Comparison of ENCODE assay signal across 8 mouse cellular contexts in the genomic region with DNA sequence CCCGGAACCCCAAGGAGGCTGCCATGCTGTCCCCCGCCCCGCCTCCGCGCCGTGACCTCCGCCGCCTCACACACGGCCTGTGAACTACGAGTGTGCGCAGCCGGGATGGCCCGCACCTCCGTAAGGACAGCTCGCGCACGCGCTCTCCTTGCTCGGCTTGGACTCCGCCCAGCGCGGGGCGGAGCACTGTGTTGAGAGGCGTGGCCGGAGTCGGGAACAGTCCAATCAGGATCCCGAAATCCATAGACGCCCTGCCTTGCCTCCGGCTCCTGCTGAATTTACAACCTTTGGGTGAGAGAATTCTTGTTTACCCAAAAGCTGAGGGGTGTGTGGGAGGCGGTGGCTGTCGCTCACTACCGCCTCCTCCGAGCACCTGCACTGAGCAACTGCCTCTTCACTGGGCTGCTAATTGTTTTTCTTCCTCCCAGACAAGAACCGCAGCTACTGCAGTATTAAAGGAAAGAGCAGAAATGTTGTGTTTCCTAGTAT. TPM values are rescaled to one million over a fixed set of nuclear protein-coding genes. Genes with fewer than 3 reads are reported as not detected.
A peak's percentile ranks its signal among the peaks of the same experiment; 100 is the strongest.
DNase-seq lines count a peak whose midpoint lies in the region; ATAC-seq lines count a peak whose summit lies in the region.

A gene (minus strand): TSS at position 166 of the 489 bp plus-strand sequence.

- peak within 1 kb of the TSS; percentile 67 for H3K27ac ChIP-seq in hindbrain, embryonic 12.5 days

- peak; percentile 100 for ATAC-seq in hindbrain, embryonic 12.5 days (ENCODE audit: low FRiP score)

- H3K4me1 ChIP-seq in hindbrain, embryonic 12.5 days = peaks cover 8% of the 10 kb centered on the region

- peak within 1 kb of the TSS; percentile 88 for H3K4me2 ChIP-seq in hindbrain, embryonic 12.5 days (replicated peaks)

- H3K9me3 ChIP-seq in hindbrain, embryonic 12.5 days (replicated peaks) = no peaks in the 10 kb centered on the region

- H3K27me3 ChIP-seq in hindbrain, embryonic 12.5 days = no peaks in the 10 kb centered on the region

- DNase-seq in NIH3T3 (ENCODE audit: low read depth) = peak; percentile 100
- DNase-seq in cerebellum, postnatal 10 days = peak; percentile 99
- peak; percentile 92 to 96 for DNase-seq in frontal cortex, postnatal 10 days (ENCODE audit: low spot score in 2 of 2)
- DNase-seq in layer of hippocampus, postnatal 14 days (ENCODE audit: low spot score in 2 of 2) = peak; percentile 92 to 97
- peak; percentile 98 for DNase-seq in lung, postnatal 14 days
- DNase-seq in retina, adult 2 months (ENCODE audit: low read depth, low spot score) = peak; percentile 91
- peak; percentile 100 for DNase-seq in thymus, postnatal 36 days

- WGBS in hindbrain, embryonic 12.5 days = under 1% methylated on average over 31 of the region's 34 CpGs

- H3K36me3 ChIP-seq in hindbrain, embryonic 12.5 days = no peaks in the 10 kb centered on the region

- peak within 1 kb of the TSS; percentile 87 for H3K9ac ChIP-seq in hindbrain, embryonic 12.5 days

- H3K4me3 ChIP-seq in hindbrain, embryonic 12.5 days = peak within 1 kb of the TSS; percentile 86

RNA-seq across cellular contexts. Expression of the gene that starts here (rescaled TPM):
- 63.8 and 66.7 TPM in 2 replicates for polyA plus RNA-seq in hindbrain, embryonic 12.5 days (2016; fragmentation: Nextera tagmentation; extraction: Ambion mirVana)
- 10 to 100 TPM; 40.1 to 40.6 TPM for total RNA-seq in layer of hippocampus, postnatal 14 days (2021)

Comparison
In these comparisons a context has a peak if more than half of its experiments do, and no peak if none do; other contexts are left out.
1. Peak in every context shown above with its lines: DNase-seq, ATAC-seq, H3K4me3 ChIP-seq and H3K27ac ChIP-seq.